Mouse (Mus musculus): ENCODE measurements at regions not wholly inside any gene's neighbourhood (a gene's known extent, or its start where the extent isn't known, plus 50 kb on each side); places are given as distances from the start of the nearest gene placed in this dataset.

DNA sequence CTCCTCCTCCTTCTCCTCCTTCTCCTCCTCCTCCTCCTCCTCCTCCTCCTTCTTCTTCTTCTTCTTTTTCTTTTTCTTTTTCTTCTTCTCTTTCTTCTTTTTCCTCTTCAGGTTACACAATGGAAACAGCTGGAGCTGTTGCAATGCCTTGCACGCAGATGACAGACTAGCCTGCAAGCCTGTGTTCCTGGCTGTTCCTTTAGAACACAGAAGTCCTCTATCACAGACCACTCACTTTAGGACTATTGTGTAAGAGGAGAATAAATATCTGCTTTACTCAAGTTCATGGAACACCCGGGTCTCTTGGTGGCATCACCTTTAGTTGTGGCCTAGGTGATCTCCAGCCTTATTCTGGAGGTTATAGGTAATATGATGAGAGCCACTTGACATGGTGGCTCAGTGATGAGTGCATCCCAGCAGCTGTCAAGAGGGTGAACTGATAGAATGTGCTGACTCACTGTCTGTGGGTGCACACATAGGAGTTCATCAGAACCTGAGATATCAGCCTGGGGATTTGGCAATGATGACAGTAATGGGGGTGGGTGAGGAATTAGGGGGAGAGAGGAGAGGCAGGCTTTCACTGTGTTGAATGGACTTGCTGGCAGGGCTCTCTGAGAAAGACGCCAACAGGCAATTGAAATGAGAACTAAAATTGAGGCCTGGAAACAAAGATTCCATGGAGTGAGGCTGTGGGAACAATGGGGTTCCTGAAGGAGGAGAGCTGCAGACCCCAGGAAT, 207.4 kb downstream of the Gm12728 start:
- Histone ChIP-seq H3K27ac (no peak overlapping the region), H3K4me3 (no peak overlapping the region)
- DNase-seq (ENCODE audit: low spot score in 2 of 2), result peak; percentile 15 to 48

DNA sequence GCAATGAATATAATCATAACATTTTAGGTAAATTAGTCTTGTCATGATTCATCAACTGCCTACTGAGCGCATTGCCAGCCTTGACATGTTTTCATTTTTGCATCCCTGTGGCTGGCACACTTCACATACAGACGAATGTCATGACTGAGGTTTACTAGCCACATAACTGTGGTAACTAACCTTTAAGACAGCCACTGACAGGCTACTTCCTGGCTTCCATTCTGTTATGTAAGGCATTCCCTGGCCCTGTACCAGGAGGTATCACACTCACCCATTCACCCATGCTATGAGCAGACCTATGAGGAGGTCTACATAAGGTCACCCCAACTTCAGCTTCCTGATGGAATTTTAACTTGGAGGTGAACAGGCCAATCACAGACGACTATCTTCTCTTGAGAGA, 212.8 kb downstream of the Gm12728 start:
- H3K4me3 ChIP-seq, result no peak overlapping the region
- TF ChIP-seq CTCF (conservative IDR thresholded peaks at IDR 0.05), result no peak
- DNase-seq (ENCODE audit: low spot score in 2 of 2), result no peak
- no peak overlapping the region for H3K27ac ChIP-seq

More for the DNA sequence above, 207.4 kb downstream of the Gm12728 start:
- TF ChIP-seq CTCF (conservative IDR thresholded peaks at IDR 0.05), result no peak

DNA sequence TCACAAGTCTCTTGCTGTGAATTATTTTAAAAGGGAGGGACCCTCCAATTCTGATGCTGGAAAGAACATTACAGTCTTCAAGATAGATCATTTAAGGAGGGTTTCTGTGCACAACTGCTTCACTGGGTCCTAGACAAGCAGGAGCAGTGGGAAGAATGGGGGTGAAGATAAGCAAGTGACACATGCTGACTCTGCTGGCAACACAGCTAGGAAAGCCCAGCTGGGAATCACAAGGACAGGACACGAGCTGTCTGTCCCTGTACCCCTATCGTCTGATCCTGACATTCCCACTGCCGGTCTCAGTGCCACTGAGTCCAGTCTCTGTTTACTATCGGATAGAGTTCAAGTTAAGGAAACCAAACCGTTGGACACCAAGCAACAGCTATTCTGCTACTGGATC, 216.3 kb downstream of the Gm12728 start:
- Histone ChIP-seq H3K27ac (no peak overlapping the region), H3K4me3 (no peak overlapping the region)
- DNase-seq (ENCODE audit: low spot score in 2 of 2), result no peak
- no peak for TF ChIP-seq CTCF (conservative IDR thresholded peaks at IDR 0.05)

DNA sequence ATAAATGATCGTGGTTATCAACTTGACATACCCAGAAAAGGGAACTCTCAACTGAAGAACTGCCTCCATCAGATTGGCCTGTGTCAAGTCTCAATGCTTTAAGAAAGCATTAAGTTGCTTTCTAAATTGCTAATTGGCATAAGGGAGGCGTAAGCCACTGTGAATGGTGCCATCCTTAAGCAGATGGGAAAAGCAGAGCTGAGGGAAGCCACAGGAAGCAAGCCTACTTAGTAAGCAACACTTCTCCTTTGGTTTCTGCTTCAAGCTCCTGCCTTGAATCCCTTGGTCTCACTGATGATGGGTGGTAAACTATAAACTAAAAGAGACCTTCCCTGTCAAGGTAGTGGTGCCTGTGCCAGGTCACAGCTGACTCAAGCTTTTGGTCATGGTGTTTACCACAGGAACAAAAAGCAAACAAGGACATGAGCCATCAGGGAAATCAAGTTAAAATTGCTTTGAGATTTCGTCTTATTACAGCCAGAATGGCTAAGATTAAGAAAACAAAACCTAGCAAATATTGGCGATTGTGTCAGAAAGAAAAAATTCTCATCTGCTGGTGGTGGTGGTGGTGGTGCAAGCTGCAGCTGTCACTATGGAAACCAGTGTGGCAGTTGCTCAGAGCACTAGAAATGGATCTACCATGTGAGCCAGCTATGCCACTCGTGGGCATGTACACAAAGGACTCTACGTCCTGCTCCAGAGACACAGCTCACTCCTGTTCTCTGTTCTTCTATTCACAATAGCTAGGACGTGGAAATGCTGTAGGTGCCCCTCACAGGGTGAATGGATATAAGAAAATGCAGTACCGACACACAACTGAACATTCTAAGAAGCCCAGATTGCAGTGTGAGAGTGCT, 217.9 kb downstream of the Gm12728 start:
- TF ChIP-seq CTCF (conservative IDR thresholded peaks at IDR 0.05), result no peak
- peak overlapping the region; percentile 80 for H3K27ac ChIP-seq
- DNase-seq (ENCODE audit: low spot score in 2 of 2), result peak; percentile 21 to 25
- H3K4me3 ChIP-seq, result no peak overlapping the region

DNA sequence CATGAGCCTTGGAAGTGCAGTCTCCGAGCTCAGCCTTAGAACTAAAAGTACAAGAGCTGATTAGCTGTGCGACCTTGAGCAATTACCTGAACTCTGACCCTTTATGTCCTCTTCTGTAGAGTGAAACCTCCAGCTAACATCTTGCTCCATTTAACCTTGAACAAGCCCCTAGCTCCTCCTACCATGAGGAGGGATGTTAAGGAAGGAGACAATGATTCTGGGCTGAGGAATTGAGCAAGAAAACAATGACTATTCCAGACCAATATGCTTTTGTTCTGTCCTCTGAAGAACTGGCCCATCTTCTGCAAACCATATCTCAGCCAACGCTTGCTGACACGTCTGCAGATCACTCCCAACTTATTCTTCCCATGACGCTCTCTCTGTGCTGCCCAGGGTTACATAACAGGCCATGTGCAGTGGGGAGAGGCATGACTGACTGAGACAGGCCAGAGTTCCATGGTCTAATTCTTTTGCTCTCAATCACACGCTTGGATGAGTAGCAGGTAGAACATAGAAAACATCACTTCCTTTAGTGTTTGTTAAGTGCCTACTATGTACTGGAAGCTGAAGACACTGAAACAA, 227.5 kb downstream of the Gm12728 start:
- DNase-seq (ENCODE audit: low spot score in 2 of 2), result no peak
- TF ChIP-seq CTCF (conservative IDR thresholded peaks at IDR 0.05), result no peak
- no peak overlapping the region for H3K4me3 ChIP-seq
- H3K27ac ChIP-seq, result no peak overlapping the region

DNA sequence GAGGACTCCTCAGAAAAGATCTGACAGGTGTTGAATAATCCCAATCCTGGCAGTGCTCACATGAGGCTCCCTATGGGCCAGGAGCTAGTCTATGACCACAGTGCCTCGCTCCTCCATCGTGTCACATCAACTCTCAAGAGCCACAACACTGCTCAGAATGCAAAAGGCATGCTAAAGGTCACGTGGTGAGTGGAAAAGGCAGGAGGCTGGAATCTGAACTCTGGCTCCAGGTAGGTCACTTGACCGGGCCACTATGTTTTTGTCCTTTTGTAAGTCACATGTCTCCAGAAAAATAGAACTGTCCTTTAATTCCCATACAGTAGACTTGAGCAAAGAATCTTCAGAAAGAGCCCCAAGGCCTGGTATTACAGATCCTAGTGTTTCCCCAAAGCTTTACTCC, 229.3 kb downstream of the Gm12728 start:
- H3K4me3 ChIP-seq, result no peak overlapping the region
- no peak for DNase-seq (ENCODE audit: low spot score in 2 of 2)
- H3K27ac ChIP-seq, result no peak overlapping the region
- TF ChIP-seq CTCF (conservative IDR thresholded peaks at IDR 0.05), result no peak

DNA sequence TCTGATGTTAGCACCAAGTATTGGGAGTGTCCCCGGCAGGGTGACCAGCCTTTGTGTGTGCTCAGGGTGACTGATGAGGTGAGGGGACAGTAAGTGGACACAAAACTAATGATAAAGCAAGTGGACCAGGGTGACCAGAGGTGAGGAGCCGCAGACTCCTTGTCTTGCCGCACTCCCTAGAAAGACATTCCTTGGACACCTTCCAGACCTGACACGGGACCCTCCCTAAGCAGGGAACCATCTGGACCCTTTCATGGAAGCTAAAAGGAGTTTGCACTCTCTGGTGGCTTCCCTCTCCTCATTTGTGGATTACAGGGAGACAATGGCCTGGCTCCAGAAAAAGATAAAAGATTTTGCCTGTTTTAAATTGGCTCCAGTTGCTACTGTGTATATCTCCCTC, 230.7 kb downstream of the Gm12728 start:
- no peak for TF ChIP-seq CTCF (conservative IDR thresholded peaks at IDR 0.05)
- H3K27ac ChIP-seq, result 0 out of 2 replicates have a peak overlapping the region, but pooled peaks have one; percentile 18
- no peak for DNase-seq (ENCODE audit: low spot score in 2 of 2)

DNA sequence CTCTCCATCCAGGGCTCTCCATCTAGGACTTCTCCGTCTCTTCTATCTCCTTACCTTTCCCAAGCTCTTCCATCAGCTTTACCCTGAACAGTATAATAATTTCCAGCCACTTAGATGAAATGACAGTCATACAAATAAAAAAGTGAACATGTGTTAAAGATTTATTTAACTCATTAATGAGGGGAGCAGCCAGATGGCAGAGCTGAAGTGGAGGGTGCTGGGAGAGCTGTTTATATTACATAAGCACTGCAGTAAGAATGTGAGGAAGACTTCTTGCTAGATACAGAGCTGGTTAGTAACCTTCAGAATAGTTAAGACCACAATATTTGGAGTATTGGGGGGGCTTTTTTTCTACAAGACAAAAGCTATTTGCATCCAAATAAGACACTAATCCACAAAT, 234.9 kb downstream of the Gm12728 start:
- peak; percentile 35 to 75 for DNase-seq (ENCODE audit: low spot score in 2 of 2)
- no peak for TF ChIP-seq CTCF (conservative IDR thresholded peaks at IDR 0.05)

More for the DNA sequence above, 230.7 kb downstream of the Gm12728 start:
- H3K4me3 ChIP-seq, result no peak overlapping the region

DNA sequence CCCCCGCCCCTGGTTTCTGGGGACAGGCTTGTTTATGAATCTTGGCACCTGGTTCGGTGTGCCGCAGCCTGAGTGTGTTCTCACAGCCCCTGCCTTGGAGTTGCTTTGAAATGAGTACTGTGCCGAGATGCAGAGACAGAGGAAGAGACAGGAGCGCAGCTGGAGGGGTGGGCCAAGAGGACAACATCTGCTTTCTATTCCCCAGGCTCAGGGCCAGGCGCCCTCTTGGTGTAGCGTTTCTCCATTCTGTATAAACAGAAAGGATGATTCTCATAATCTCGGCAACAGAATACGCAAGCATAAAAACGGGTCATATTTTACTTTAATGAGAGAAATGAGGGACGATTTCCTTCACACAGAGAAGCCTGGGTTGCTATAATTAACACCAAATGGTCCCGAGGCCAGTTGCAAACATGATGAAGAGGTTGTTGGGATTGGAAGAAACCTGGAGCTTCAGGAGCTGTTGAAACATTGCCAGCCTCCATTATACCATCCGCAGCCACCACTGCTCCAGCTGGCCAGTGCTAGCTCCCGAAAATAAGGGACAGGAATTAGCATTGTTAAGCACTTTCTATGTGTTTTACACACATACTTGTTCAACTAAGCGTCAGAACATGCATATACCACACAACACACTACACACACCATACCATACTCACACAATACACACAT, 236.4 kb downstream of the Gm12728 start:
- no peak for TF ChIP-seq CTCF (conservative IDR thresholded peaks at IDR 0.05)
- no peak for DNase-seq (ENCODE audit: low spot score in 2 of 2)
- peak overlapping the region; percentile 83 for H3K27ac ChIP-seq
- H3K4me3 ChIP-seq, result peak overlapping the region; percentile 11; the same call in 1 of the 2 replicates

More for the DNA sequence above, 234.9 kb downstream of the Gm12728 start:
- H3K4me3 ChIP-seq, result no peak overlapping the region
- peak overlapping the region; percentile 83 for H3K27ac ChIP-seq

DNA sequence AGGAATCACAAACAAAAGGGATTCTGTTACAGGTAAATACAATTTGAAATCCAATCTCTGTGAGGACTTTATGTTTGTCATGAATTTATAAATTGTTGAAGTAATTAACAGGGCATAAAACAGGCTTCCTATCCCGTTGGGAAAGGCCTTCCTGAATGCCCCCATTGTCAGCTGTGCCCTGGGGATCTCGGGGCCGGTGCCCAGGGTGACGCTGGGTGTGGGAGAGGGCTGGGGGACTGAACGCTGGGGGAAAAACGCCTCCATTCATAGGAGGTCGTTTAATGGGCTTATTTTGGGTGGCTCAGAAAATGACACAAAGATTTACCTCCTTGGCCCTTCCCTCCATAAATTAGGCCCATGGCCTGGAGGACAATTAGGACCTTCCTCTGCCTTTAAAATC, 250.7 kb downstream of the Gm12728 start:
- H3K4me3 ChIP-seq, result no peak overlapping the region
- no peak for DNase-seq (ENCODE audit: low spot score in 2 of 2)
- no peak for TF ChIP-seq CTCF (conservative IDR thresholded peaks at IDR 0.05)
- H3K27ac ChIP-seq, result no peak overlapping the region

DNA sequence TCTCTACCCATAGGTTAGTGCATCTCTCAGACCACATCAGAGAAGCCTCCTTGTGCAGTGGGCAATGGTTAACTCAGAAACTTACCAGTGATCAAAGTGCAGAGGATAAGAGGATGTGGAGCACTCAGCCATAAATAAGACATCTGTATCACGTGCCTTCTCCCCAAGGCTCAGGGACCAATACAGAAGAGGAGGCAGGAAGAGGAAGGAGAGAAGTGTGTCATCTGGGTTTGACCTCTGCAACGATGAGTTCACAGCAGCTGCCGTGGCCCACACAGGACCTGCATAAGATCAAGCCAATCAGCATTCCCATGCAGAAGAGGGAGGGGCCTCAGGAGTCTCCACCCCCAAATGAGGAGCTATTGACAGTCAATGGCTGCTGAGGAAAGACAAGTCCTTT, 252.8 kb downstream of the Gm12728 start:
- no peak for DNase-seq (ENCODE audit: low spot score in 2 of 2)
- Histone ChIP-seq H3K27ac (no peak overlapping the region), H3K4me3 (no peak overlapping the region)
- TF ChIP-seq CTCF (conservative IDR thresholded peaks at IDR 0.05), result no peak

DNA sequence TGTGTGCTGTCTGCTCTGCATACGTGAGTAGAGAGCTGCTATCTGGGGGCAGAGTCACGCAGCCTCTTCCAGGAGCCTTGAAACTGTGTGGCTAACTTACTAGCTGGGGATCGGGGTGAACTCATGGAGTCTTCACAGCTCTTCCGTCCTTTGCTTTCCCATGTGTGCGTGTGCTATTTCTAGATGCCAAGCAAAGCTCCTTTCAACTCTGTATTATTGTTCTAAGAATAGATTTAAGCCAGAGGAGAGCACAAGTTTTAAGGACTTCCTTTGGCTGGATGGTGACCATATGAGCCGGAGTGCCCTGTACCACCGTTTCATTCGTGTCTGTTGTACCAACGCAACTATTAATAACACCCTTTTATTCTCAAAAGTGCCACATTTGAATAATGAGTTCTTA, 254.0 kb downstream of the Gm12728 start:
- DNase-seq (ENCODE audit: low spot score in 2 of 2), result no peak
- no peak overlapping the region for H3K4me3 ChIP-seq
- TF ChIP-seq CTCF (conservative IDR thresholded peaks at IDR 0.05), result no peak
- H3K27ac ChIP-seq, result no peak overlapping the region

DNA sequence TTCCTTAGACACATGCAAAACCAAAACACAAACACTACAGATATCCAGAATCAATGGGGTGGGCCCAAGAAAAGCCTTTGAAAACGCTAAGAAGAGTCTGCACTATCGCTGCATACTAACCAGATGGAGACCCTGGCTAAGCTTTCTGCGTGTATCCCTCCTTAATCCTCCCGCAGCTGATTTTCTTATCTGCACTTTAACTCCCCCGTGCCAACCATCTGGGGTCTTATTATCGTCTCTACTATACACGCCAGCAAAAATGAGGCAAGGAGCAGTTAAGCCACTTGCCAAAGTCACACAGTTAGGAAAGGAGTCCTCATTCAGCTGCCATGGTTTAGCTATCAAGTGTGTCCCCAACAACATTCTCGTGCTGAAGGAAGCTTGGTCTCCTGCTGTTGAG, 258.4 kb downstream of the Gm12728 start:
- no peak overlapping the region for H3K27ac ChIP-seq
- no peak for DNase-seq (ENCODE audit: low spot score in 2 of 2)
- TF ChIP-seq CTCF (conservative IDR thresholded peaks at IDR 0.05), result no peak
- H3K4me3 ChIP-seq, result no peak overlapping the region
